Mouse (Mus musculus) thymus, postnatal 10 days (tissue): ENCODE measurements around the gene Slc11a1.

Experiments used
- DNase-seq, 2 experiments: peaks; one replicate each; pipeline ENCODE4 v3.0.0; 2021; ENCODE audit warnings: low spot score in 2 of 2

The Slc11a1 gene

DNA sequence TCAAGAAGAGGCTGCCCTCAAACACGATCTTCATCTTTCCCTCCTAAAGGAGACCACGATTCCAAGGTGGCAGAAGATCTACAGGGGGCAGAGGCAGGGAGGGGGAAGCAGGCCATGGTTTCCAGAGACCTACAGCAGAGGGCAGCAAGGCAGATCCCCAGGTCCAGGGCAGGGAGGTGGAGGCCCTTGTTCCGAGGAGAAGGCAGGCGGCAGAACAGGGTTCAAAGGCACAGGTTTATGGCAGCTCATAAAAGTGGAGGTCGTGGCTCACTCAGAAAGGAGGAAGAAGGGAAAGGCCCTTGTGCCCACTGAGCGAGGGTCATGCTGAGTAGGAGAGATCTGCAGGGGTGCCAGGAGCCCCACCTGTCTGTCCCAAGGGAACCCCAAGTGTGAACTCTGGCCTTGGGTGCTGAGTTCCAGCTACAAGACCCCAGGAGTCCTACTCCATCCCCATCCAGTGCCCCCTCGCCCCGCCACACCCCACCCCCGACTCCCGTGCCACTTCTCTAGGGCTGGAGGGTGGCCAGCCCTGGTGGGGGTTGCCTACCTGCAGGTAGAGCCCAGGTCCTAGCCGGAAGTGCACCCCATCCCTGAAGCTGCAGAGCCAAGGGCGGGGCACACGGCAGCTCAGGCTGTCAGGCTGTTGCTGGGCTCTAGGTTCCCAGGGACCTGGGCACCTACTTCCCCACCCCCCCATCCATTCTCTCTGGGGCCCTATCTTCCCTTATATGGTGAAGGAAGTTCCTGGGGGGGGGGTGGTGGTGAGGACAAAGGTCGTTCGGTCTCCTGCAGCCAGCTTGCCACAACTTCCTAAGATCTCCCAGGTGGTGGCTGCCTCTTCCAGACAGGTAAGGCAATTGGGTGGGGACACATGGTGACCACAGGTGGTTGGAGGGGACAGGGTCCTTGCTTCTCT lies 33.9 kb downstream of the Slc11a1 start, which contains the start of gene Vil1:
Gene Vil1, plus strand, starts transcription at position 788 of the 916 bp plus-strand sequence.
- DNase-seq: no peak

DNA sequence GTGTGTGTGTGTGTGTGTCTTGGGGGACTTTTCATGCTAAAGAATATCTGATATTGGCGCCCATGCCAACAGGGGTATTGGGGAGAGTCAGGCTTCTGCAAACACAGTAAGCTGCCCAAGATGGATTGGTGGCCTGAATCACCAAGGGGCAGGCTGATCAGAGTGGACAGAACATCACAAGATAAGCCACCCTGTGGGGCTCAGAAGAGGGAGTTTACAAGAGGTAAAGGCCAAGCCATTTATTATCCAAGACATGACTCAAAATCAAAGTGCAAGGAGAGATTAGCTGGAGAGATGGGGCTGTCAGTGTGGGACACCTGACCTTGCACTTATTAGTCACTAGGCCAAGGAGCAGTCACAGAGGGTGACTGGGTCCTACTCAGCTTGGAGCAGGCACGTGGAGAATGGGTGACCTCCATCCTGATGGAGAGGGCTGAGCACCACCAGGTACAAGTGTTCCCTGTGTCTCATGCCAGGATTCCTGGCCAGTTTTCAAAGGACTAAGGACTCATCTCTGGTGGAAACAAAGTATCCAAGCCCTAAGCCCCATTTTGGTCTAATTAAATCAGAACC lies 36.8 kb downstream of the Slc11a1 start:
- no peak for DNase-seq

DNA sequence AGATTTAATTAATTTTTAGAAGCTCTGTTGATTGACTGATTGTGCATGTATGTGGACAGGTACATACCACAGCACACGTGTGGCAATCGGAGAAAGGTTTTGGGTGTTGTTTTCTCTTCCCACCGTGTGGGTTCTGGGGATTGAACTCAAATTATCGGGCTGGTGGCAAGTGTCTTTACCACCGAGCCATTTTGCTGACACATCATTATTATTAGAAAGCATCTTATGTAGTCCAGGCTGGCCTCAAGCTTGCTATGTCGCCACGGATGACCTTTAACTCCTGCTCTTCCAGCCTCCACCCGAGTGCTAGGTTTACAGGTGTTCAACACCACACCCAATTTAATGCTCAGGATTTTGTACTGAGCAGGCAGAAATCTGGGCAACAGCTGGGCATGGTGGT lies 37.7 kb downstream of the Slc11a1 start:
- no peak for DNase-seq

DNA sequence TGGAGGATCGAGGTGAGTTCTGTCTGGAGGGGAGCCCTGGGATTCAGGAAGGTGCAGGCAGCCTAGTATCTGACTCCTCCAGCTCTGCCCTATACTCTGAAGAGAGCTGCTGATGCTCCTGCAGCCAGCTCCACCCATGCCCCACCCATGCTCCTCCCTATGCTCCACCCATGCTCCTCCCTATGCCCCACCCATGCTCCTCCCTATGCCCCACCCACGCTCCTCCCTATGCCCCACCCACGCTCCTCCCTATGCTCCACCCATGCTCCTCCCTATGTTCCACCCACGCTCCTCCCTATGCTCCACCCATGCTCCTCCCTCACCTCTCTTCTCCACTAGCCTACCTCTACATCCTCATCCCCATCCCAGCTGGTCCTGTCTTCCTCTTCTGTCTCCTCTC lies 40.1 kb downstream of the Slc11a1 start:
- DNase-seq: no peak

DNA sequence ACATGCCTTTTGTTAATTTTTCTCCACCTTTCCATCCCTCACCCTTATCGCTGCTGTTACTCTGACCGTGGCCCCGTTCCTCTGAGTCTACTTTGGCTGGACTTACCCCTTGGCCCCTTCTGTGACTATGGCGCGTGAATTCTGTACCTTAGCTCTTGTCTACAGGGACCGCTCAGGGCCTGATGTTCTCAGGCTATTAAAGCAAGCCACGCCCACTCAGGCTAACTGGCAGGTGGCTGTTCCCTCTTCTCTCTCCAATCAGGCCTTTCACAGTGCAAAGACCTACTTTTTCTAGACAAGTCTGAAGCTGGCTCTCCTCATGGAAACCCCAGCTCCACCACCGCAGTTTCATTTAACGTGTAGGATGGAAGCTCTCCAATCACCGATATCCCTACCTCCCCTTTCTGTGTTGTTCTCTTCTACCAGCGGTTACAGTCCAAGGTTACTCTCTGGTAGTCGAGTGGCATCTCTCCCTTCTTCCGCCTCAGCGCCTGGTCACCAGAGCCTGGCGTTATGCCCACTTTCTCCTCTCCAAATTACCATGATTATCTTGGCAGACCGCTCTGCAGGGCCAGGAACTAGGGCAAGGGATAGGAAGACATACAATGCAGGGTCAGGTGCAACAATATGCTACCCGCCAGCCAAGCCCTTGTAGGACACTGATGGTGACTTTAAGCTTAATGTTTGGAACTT lies 43.9 kb downstream of the Slc11a1 start:
- DNase-seq: no peak

DNA sequence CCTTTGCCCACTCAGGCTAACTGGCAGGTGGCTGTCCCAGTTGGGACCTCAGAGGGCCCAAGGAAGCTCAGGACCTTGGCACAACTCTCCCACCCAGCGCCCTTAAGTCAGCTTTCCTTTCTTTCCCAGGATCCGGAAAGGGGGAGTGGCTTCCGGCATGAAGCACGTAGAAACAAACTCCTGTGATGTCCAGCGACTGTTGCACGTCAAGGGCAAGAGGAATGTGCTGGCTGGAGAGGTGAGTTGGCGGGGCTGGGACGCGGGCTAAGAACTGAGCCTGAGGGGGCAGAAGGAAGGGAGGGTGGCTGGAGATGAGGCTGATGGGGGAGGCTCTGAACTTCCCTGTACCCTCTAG lies 44.4 kb downstream of the Slc11a1 start:
- DNase-seq: no peak

DNA sequence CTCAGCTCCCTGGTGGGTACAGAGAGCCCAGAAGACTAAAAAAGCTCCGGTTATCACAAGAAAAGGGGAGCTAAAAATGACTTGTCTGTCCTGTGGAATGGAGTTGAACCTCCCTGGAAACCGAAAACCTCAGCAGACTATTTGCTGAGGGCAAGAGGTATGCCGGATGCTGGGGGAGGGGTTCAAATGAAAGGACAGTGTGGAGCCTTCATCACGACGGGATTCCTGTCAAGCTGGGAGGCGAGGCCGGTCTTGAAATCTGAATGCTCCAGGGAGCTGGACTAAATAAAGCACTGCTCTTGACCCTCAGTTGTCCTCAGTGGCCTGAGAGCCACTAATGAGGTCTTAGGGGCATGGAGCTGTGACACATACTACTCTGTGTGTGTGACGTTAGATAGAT lies 48.2 kb downstream of the Slc11a1 start:
- DNase-seq: no peak

DNA sequence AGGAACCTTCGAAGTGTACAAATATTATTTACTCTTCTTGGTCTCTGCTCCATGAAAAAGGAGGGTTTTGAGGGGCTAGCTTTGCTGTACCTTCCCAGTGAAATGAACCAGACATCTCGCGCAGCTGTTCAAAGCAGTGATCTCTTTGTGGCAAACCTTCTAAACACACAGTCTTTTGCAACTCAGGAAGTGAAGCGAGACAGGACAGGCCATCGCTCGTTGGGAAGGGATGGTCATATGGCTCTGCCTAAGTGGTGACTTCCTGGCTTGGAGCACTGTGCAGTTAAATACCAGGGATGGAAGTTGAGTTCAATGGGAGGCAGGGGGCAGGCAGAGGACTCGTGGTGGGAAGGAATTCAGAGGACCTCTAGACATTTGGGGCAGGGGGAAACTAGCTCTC lies 50.9 kb downstream of the Slc11a1 start:
- DNase-seq: no peak

DNA sequence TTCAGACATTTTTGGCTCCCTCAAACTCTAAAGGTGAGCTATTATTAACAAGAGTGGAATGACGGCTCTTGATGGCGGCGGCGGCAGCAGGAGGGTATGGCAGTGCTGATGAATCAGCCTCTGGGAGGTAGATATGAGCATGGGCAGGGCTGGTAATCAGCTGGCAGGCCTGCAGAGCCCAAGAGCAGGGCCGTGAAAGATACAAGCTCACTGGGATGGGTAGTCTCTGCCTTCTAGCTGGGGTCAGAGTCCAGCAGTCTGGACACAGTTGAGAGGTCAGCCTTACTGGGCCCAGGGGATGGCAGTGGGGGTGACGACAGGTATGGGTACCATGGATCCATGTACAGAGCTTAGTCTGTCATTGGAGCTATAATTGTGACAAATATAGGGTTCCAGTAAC lies 58.2 kb downstream of the Slc11a1 start:
- DNase-seq: no peak

DNA sequence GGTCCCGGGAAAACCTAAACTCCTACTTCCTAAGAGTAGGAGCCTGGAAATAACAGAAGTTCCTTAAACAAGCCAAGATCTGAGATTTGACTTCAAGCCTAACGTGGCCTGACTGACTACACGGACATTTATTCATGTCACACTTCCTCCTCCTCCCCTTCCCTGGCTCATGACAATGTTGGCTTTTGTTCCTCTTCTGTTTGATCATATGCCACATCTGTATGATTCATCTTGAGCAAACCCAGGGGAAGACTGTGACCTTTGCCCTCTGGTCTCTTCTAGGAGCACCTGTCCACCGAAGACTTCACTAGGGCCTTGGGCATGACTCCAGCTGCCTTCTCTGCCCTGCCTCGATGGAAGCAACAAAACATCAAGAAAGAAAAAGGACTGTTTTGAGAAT lies 59.6 kb downstream of the Slc11a1 start:
- no peak for DNase-seq

DNA sequence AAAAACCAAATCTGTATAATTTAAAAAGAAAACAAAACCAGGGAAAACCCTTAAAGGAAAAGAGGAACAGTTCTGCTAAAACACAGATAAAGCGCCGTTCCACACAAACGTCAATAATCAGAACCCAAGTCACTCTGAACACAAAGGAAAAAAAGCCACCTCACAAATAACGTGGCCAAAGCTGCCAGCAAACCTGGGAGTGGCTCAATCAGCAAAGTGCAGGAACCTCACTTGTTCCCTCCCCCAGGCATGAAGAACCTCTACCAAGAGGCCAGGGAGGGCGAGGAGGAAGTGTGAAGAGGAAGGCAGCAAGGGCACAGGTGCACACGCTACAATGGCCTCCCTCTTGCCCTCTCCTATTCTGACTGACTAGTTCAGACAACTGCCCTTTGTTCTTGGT lies 60.6 kb downstream of the Slc11a1 start:
- DNase-seq: peak; percentile 22 to 24
